Mouse (Mus musculus): Measurements from ENCODE around the gene Zbtb20. TPM values are rescaled to one million over a fixed set of nuclear protein-coding genes. Genes with fewer than 3 reads are reported as not detected.
"Not testable (repeated sequence)": the region's sequence is repeated elsewhere in the genome, so short reads cannot be mapped to it uniquely, and the experiment has no call there.

The Zbtb20 gene
- polyA plus RNA-seq, 1 experiment, result 13.7 TPM

DNA sequence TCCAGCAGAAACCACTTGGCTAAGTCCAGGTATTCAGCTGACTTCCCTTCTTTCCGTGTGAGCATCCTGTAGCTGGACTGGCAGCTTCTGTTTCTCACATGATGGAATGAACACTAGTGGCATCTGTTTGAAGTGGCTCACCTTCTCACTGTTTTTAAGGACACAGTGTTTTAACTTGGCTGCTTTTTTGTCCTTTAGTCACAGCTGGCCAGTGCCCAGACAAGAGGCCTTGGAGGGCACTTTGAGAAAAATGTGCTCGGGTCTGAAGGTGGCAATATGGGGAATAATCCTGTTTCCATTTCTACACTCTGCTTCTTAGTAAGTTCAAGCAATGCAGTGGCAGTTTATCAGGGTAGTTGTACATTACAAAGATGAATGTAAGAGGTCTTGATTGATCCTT is 62.5 kb downstream of the Zbtb20 start:
- TF ChIP-seq CTCF (IDR thresholded peaks at IDR 0.05; ENCODE audit: borderline replicate concordance, insufficient read depth, low read length) (no peak), POLR2A (IDR thresholded peaks at IDR 0.05; ENCODE audit: low read depth, low read length) (no peak)
- no peaks in the 10 kb centered on the region for H3K4me1 ChIP-seq (ENCODE audit: control insufficient read depth, insufficient read depth, low read length)
- no peak overlapping the region for H3K27ac ChIP-seq (ENCODE audit: insufficient read depth, low read length)
- no peak overlapping the region for H3K4me3 ChIP-seq (ENCODE audit: insufficient read depth, low read length)

DNA sequence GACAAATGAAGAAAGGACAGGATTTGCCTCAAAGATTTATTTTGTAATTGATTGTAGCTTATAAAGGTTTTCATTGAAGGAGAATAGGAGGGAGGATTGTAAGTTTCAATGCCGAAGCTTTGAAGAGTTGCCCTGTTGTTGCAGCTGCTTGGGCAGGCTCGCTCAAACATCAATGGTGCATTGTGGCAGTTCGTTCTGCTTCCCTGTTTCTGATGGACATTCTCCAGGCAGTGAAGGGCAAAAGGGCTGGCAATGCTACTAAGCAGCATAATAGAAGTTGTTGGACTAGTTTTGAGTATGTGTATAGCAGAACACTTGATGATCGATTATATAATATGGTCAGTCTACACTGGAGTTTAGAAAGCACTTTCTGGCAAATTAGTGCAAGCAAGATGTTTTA is 71.3 kb downstream of the Zbtb20 start:
- Histone ChIP-seq H3K4me3 (ENCODE audit: insufficient read depth, low read length) (no peak overlapping the region), H3K27ac (ENCODE audit: insufficient read depth, low read length) (no peak overlapping the region), H3K4me1 (ENCODE audit: control insufficient read depth, insufficient read depth, low read length) (no peaks in the 10 kb centered on the region)
- TF ChIP-seq CTCF (IDR thresholded peaks at IDR 0.05; ENCODE audit: borderline replicate concordance, insufficient read depth, low read length) (no peak), POLR2A (IDR thresholded peaks at IDR 0.05; ENCODE audit: low read depth, low read length) (no peak)

DNA sequence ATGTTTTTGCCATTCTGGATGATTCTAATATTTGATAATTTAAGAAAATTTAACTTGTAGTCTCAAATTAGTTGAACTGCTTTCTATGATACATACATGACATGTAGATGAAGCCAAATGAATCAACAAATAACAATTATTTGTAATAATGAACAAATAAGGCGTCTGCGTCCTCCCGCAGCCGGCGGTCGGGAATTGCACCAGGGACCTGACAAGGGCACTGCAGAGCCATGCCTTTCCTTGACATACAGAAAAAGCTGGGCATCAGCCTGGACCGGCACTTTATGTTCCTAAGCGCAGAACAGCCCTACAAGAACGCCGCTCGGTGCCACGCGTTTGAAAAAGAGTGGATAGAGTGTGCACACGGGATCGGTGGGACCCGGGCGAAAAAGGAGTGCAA is 79.7 kb downstream of the Zbtb20 start:
- H3K27ac ChIP-seq (ENCODE audit: insufficient read depth, low read length); H3K4me3 ChIP-seq (ENCODE audit: insufficient read depth, low read length); H3K4me1 ChIP-seq (ENCODE audit: control insufficient read depth, insufficient read depth, low read length): not testable (repeated sequence)

DNA sequence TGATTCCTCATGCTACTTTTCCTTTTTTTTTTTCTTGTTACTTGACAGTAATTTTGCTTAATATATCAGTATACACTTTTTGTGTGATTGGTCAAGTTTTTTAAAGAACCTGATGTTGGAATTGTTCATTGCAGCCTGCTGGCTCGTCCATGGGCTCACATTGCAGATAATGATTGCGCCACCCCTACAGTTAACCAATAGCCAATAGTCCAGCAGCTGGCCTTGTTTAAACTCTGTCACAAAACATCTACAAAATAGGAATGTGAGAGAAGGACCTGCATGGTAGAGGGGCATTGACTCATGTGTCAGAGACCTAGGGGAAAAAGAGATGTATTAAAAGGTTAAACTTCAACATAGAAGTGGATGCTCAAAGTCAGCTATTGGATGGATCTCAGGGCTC is 97.2 kb downstream of the Zbtb20 start:
- H3K4me3 ChIP-seq (ENCODE audit: insufficient read depth, low read length), result no peak overlapping the region
- no peaks in the 10 kb centered on the region for H3K4me1 ChIP-seq (ENCODE audit: control insufficient read depth, insufficient read depth, low read length)
- no peak overlapping the region for H3K27ac ChIP-seq (ENCODE audit: insufficient read depth, low read length)
- TF ChIP-seq CTCF (IDR thresholded peaks at IDR 0.05; ENCODE audit: borderline replicate concordance, insufficient read depth, low read length) (no peak), POLR2A (IDR thresholded peaks at IDR 0.05; ENCODE audit: low read depth, low read length) (no peak)

DNA sequence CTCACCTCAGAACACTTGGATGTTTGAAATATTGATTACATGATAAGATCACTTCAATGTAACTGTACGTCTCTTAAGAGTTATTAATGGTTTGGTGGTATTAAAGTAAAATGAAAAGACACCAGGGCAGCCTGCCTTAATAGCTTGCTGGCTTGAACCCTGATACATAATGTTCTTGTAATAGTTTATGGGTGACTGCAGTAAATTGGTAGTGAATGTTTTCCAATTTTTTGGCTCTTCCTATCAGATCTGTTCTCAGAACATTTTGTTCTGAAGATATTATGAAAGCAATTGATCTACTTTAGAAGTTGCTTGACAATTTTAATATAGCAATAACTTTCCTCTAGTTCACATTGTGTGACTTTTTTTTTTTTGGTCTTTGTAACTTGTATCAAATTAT is 123.2 kb downstream of the Zbtb20 start:
- Histone ChIP-seq H3K4me1 (ENCODE audit: control insufficient read depth, insufficient read depth, low read length) (no peaks in the 10 kb centered on the region), H3K27ac (ENCODE audit: insufficient read depth, low read length) (no peak overlapping the region), H3K4me3 (ENCODE audit: insufficient read depth, low read length) (no peak overlapping the region)
- no peak for TF ChIP-seq POLR2A (IDR thresholded peaks at IDR 0.05; ENCODE audit: low read depth, low read length)
- TF ChIP-seq CTCF (IDR thresholded peaks at IDR 0.05; ENCODE audit: borderline replicate concordance, insufficient read depth, low read length), result no peak

DNA sequence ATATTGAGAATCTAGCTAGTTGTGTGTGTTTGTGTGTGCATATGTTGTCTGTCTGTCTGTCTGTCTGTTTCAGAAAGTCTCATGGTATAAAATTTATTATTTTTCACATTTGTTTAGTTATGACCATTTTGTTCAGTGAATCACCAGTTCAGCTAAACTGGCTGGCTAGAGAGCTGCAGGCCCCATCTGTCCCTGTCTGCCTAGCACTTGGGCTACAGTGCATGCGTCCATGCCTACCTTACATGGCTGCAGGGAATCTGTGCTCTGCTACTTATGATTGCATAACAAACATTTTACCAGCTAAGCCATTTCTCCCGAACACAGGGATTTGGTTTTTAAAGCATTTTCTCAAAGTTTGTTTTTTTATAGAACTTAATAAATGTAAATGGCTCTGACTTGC is 150.7 kb downstream of the Zbtb20 start:
- H3K4me3 ChIP-seq (ENCODE audit: insufficient read depth, low read length), result no peak overlapping the region
- no peak overlapping the region for H3K27ac ChIP-seq (ENCODE audit: insufficient read depth, low read length)
- no peak for TF ChIP-seq POLR2A (IDR thresholded peaks at IDR 0.05; ENCODE audit: low read depth, low read length)
- no peak for TF ChIP-seq CTCF (IDR thresholded peaks at IDR 0.05; ENCODE audit: borderline replicate concordance, insufficient read depth, low read length)

DNA sequence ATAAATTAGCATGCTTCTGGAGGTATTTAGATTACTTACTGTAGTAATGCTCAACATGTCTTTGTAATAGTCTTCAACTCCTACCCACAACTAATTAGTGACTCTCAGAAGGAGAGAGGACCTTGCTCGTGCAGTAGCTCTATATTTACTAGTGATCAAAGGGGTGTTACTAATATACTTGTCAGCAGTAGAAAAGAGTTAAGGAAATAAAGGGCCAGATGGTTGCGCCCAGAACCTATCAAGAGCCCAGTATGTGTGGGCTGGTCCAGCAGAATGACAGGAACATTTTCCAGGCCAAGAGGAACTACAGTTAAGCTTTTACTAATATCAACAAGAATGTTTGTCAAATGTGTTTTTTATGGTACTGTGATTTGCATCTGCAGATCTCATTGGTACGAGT is 153.6 kb downstream of the Zbtb20 start:
- H3K4me1 ChIP-seq (ENCODE audit: control insufficient read depth, insufficient read depth, low read length), result no peaks in the 10 kb centered on the region
- no peak overlapping the region for H3K4me3 ChIP-seq (ENCODE audit: insufficient read depth, low read length)
- TF ChIP-seq POLR2A (IDR thresholded peaks at IDR 0.05; ENCODE audit: low read depth, low read length) (no peak), CTCF (IDR thresholded peaks at IDR 0.05; ENCODE audit: borderline replicate concordance, insufficient read depth, low read length) (no peak)
- H3K27ac ChIP-seq (ENCODE audit: insufficient read depth, low read length), result no peak overlapping the region

More for the DNA sequence above, 150.7 kb downstream of the Zbtb20 start:
- no peaks in the 10 kb centered on the region for H3K4me1 ChIP-seq (ENCODE audit: control insufficient read depth, insufficient read depth, low read length)

DNA sequence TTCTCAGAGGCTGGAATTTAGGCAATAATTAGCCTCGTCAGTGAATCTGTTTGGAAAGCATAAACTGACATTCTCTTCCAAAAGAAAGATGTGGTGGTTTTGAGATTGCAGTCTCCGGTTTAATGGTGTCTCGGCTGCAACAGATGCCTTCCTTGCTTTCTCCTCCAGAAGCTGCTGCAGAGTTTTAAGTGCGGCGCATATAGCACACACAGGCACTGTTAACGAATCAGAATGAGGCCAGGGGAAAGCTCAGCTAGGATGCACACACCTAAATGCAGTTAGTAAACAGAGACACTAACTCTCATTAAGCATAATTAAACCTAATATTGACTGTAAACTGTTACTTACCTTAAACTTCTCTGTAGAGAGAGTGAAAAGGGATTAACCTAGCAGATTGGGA is 160.0 kb downstream of the Zbtb20 start:
- TF ChIP-seq POLR2A (IDR thresholded peaks at IDR 0.05; ENCODE audit: low read depth, low read length) (no peak), CTCF (IDR thresholded peaks at IDR 0.05; ENCODE audit: borderline replicate concordance, insufficient read depth, low read length) (no peak)
- Histone ChIP-seq H3K4me3 (ENCODE audit: insufficient read depth, low read length) (no peak overlapping the region), H3K4me1 (ENCODE audit: control insufficient read depth, insufficient read depth, low read length) (no peaks in the 10 kb centered on the region), H3K27ac (ENCODE audit: insufficient read depth, low read length) (no peak overlapping the region)

DNA sequence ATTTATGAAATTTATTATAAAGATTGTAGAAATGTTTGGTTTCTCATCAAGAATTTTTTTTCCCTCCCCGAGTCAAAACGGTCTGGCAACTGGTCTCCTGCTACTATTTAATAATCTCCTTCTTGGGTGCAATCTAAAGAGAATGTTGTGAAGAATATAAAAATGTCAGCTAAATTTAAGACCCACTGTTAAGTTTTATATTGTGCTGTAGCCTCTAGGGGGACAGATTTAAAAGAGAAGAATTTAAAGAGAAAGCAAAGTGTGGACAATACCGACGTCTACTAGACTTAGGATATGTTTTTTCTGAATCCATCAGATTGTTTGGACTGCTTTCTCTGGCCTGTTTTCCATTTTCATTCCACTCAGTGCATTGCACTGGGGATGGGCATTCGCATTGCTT is 160.8 kb downstream of the Zbtb20 start:
- no peak for TF ChIP-seq POLR2A (IDR thresholded peaks at IDR 0.05; ENCODE audit: low read depth, low read length)
- no peak for TF ChIP-seq CTCF (IDR thresholded peaks at IDR 0.05; ENCODE audit: borderline replicate concordance, insufficient read depth, low read length)
- H3K4me1 ChIP-seq (ENCODE audit: control insufficient read depth, insufficient read depth, low read length), result no peaks in the 10 kb centered on the region
- no peak overlapping the region for H3K27ac ChIP-seq (ENCODE audit: insufficient read depth, low read length)
- no peak overlapping the region for H3K4me3 ChIP-seq (ENCODE audit: insufficient read depth, low read length)

DNA sequence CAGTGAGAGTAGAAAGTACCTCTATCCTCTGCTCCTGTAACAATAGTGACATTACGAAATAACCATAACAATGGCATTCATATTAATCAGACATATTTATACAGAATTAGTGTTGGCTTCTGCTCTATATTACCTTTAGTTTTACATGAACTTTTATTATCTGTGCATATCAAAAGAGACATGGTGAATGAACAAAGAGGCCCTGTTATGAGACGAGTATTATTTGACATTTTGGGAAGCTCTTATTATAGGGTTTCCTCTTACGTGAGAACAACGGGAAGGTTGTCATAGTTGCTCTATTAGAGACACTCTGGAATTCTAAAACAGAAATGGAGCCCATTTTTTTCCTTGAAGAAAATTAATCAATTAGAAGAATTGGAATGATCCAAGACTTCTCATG is 161.6 kb downstream of the Zbtb20 start:
- TF ChIP-seq POLR2A (IDR thresholded peaks at IDR 0.05; ENCODE audit: low read depth, low read length) (no peak), CTCF (IDR thresholded peaks at IDR 0.05; ENCODE audit: borderline replicate concordance, insufficient read depth, low read length) (no peak)

DNA sequence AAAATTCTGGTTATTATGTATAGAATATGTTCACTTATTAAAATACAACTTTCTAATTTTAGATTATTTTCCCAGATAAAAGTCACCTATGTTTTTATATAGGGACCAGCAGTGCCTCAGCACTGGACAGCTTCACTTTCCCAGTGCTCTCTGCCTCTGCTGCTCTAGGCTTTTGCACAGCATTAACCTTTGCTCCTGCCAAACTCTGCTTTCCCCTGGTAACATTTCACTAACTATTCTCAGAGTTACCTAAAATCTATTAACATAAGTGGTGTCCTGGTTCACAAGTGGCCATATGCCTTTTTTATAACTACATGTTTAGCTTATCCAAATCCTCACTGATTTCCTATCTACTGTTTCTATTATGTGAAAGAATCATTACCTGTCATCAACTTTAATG is 169.9 kb downstream of the Zbtb20 start:
- no peak for TF ChIP-seq CTCF (IDR thresholded peaks at IDR 0.05; ENCODE audit: borderline replicate concordance, insufficient read depth, low read length)
- no peak for TF ChIP-seq POLR2A (IDR thresholded peaks at IDR 0.05; ENCODE audit: low read depth, low read length)
- H3K4me1 ChIP-seq (ENCODE audit: control insufficient read depth, insufficient read depth, low read length), result no peaks in the 10 kb centered on the region
- H3K27ac ChIP-seq (ENCODE audit: insufficient read depth, low read length), result no peak overlapping the region
- no peak overlapping the region for H3K4me3 ChIP-seq (ENCODE audit: insufficient read depth, low read length)

More for the DNA sequence above, 161.6 kb downstream of the Zbtb20 start:
- no peak overlapping the region for H3K27ac ChIP-seq (ENCODE audit: insufficient read depth, low read length)
- H3K4me1 ChIP-seq (ENCODE audit: control insufficient read depth, insufficient read depth, low read length), result no peaks in the 10 kb centered on the region
- no peak overlapping the region for H3K4me3 ChIP-seq (ENCODE audit: insufficient read depth, low read length)
